Mouse (Mus musculus): ENCODE measurements around the gene Cerkl.

Cerkl gene

GRCm38 (mm10) chr2:79372154-79372467, 84.5 kb downstream of the Cerkl start:
- no peak for DNase-seq

DNA sequence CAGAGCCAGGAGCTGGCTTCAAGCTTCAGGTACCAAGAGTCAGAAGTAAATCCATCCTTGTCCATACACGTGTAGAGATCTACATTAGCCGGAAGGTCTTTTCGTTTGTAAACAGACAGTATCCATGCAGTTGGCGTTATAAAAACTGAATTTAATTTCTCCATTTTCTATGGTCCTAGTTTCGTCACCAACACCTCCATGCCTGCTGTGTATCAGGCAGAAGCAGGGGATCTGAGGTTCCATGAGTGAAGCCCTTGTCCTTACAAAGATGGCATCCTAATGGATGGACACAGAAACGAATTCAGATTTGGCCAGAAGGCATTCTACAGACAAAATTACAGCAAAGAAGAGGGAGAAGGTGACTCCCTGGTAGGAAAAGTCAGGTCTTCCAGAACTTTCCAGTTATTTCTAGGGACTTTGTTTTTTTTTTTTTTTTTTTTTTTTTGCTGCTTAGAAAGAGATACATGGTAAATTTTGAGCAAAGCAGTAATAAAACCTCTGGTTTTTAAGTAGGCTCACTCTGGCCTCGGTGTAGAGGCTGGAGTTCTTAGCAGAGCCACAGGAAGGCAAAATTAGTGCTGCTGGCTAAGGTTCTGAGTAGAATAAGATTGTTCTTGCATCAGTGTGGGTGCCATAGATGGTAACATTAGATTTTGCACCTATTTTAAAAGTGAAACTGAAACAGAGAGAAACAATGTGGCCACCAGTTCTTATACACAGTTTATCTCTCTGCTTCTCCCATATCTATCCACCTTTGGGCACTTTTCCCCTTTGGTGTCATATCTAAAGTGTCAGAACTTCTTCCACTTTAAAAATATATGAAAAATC, 85.0 kb downstream of the Cerkl start:
- no peak for DNase-seq

GRCm38 (mm10) chr2:79370711-79371312, 85.8 kb downstream of the Cerkl start:
- DNase-seq, result no peak

DNA sequence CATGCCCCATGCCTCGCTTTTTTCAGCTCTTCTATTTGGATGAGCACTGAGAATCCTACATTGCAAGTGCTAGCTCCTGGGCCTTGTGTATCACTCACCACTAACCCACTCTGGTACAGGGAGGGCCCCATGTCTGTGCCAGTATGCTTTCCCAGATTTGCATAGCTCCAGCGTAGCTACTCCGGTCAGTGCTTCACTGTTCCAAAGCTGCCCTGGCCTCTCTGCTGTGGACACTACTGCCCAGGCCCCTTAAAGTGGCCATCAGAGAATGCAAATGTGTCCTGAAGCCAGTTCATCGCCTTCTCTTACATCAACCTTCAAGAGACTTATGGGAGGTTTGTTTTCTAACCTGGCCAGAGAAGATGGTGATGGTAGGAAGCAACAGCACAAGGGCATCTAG, 86.7 kb downstream of the Cerkl start:
- no peak for DNase-seq

- DNase-seq, result no peak
Observed at GRCm38 (mm10) chr2:79369061-79369524, 87.5 kb downstream of the Cerkl start.

DNA sequence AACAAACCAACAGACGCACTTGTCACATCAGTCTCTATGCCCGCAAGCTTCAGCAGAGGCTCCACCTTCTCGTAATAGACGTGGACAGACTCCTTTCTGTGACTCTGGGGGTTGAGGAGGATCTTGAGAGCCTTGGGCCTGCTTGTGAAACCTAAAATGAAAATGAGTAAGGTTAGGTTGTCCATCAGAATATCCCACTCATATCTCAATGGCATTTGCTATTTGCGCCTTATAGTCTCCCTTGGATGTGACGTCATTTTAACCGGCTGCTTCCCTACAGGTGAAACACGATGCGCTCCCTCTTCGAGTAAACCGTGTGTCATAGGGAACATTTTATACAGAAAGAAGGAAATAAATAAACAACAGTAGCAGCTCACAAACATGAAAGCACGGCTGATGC, 87.9 kb downstream of the Cerkl start:
- no peak for DNase-seq

DNA sequence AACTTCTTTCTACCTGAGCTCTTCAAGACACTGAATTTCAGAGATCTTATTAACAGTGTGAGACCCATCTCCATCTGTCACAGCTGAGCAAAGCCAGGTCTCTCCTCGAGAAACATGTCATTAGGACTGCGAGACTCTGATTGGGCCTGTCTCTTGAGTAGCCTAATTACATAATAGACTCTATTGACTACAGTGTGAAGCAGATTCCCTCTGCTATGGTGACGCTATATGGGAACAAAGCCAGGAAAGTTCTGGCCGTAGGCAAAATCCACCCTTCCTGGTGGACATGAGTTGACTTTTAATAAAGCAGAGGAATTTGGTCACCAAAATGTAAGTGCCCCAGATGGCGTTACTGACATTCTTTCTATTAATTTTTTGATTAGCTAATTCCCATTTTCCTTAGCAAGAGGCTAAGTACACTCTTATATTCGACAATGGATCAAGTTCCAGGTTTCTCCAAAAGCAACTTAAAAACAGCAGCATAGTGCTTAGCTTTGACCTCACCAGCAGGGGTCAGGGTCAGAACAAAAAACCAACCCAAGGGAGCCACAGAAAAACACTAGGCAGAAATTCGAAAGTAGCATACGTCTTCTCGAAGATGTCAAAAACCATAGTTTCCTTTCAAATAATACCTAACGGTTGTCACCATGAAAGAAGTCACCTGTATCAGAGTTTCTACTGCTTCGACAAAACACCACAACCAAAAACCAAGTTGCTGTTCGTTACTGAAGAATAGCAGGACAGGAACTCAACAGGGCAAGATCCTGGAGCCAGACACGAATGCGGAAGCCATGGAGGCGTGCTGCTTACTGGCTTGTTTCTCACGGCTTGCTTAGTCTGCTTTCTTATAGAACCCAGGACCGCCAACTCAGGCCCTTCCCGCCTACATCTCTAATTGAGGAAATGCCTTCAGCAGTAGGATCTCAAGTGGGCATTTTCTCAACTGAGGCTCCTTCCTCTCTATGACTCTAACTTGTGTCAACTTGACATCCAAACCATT, 88.8 kb downstream of the Cerkl start:
- peak; percentile 51 to 59 for DNase-seq

- no peak for DNase-seq
Observed at GRCm38 (mm10) chr2:79363920-79364319, 92.7 kb downstream of the Cerkl start.

DNA sequence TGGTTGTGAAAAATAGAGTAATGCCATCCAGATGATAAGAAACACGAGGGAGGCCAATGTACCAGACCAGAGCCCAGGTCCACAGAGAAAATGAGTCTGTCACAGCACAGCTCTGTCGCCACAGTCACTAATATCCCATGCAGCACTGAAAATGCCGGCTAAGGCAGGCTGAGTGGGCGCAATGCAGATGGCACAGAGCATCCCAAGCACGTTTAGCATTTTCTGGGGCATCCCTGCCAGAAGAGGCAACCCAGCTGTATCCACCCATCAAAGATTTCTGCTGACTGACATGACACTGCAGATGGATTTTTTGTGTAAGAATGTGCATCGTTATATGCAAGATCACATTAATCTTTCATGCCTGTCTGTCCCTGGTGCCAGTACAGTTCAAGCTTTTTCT, 94.6 kb downstream of the Cerkl start:
- no peak for DNase-seq

- DNase-seq, result no peak
Observed at GRCm38 (mm10) chr2:79357835-79358234, 98.8 kb downstream of the Cerkl start.

- DNase-seq, result peak in 1 of 2 experiments; percentile 9
Observed at GRCm38 (mm10) chr2:79354773-79355172, 101.8 kb downstream of the Cerkl start.

GRCm38 (mm10) chr2:79352100-79352802, 104.3 kb downstream of the Cerkl start:
- DNase-seq, result no peak

- DNase-seq, result no peak
Observed at GRCm38 (mm10) chr2:79351179-79352099, 105.1 kb downstream of the Cerkl start.

- no peak for DNase-seq
Observed at GRCm38 (mm10) chr2:79343115-79343514, 113.5 kb downstream of the Cerkl start.

DNA sequence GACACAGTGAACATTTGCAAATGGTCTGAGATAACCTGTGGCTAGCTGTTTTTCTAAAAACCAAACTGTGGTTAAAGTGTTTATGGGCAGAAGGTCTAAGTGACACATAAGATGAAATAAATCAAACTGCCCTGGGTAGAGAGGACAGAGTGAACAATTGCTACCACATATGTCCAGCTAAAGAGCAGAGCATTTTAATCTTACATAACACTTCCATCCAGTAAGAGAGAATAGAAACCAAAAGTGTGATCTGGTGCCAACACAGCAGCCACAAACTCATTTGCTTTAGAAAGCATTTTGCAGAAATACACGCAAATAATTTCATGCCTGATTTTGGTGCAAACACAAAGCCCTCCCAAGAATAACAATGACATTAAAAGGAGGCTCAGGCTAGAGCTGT, 117.6 kb downstream of the Cerkl start:
- no peak for DNase-seq

GRCm38 (mm10) chr2:79336141-79336540, 120.4 kb downstream of the Cerkl start:
- no peak for DNase-seq

GRCm38 (mm10) chr2:79334661-79335060, 121.9 kb downstream of the Cerkl start:
- no peak for DNase-seq

GRCm38 (mm10) chr2:79328079-79328478, 128.5 kb downstream of the Cerkl start:
- peak; percentile 49 to 59 for DNase-seq

DNA sequence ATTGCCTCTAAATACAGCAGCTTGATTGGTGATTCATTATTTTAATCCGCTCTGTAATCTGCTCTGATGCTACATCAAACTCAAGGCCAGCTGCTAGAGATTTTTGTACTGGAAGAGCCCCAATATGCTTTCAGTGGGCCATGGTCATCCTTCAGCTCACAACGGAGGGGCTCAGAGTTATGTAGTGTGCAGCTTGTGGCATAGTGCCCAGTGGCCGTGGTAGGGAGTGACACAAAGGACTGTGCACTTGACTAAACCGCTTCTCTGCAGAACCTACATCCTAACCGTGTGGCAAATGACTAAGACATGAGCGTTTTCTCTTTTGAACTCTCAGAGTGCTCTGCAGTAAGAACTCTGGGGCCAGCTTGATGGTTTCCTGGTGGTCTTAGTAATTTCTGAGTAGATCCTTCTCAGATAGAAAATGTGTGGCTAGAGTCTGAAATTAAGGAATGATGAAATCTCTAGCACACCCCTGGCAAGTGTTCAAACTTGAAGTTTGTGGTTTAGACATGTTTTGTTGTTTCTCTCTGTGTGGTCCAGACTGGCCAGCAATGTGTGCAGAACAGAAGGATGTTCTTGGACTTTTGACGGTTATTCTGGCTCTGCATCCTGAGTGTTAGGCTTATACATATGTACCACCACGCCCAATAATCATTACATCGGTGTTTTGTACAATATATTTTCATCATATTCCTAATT, 140.3 kb downstream of the Cerkl start:
- DNase-seq, result peak; percentile 27 to 44

DNA sequence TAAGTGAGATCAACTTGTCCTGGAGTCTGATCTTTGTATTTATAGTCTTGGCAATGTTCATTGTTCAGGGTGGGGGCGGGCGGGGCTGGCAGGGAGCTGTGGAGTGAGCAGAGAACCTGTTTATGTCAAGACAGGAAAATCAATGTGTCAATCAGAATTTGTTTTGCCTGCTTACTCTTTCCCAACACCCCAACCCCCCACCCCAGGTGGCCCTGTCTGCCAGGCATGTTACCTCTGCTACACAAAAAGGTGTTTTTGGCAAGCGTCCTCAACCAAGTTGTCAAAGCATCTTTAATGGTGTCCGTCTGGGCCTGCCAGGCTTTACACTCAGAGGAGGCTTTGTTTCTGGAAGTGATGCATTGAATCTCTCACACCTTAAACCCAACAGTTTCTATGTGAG, 141.5 kb downstream of the Cerkl start:
- no peak for DNase-seq

DNA sequence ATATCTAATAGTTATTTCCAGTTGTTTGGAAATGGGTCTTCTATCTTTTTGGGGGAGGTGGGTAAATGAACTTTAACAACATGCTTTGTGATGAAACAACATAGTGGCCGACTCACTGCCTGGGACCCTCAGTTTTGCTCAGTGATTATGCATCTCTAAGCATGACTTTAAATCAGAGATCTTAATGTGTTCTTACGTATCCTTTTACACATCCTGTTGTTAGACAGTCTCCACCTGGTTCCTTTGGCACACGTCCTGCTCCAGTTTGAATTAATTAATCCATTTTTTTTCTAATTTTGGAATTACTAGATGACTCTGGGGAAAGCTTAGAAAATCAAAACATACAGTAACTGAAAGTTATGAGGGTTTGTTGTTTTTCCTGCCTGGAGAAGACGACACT, 144.1 kb downstream of the Cerkl start:
- no peak for DNase-seq

Measured in cerebellum, postnatal 14 days (tissue).